Mouse (Mus musculus): ENCODE measurements around the gene Qtrt1. TPM values are rescaled to one million over a fixed set of nuclear protein-coding genes. Genes with fewer than 3 reads are reported as not detected.

Gene Qtrt1
- total RNA-seq, 1 experiment from 2014 or later: 19.4 TPM

DNA sequence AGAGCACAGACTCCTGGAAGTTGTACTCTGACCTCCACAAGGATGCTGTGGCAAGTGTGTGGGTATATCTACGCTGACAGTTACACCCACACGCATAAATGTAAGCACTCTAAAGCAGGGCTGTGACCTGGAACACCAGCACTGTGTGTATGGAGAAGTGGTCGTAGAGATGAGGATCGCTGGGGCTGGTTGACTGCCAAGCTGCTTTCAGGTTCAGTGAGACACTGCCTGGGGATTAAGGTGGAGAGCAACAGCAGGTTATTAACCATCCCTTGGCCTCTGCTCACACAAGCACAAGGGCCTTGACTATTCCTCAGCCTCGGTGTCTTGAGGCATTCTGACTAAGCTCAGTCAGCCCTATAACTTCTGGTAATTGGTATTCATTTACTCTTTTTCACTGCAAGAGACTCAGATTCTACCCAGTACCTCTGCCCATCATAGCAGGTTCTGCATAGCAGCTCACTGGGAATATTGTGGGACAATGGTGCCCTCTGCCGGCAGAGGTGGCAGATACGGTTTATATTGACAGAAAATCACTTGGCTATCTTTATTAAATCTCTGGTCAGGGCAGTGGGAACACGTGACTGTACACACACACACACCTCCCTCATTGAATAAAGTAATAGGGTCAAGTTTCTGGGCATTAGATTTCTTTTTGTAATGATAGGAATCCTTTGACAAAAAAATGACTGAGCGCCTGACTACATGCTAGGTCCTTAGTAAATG, 1.9 kb upstream of the Qtrt1 start:
- peak; percentile 73 for ATAC-seq (ENCODE audit: extremely low read depth, insufficient number of reproducible peaks, low FRiP score, poor library complexity, severe bottlenecking)

DNA sequence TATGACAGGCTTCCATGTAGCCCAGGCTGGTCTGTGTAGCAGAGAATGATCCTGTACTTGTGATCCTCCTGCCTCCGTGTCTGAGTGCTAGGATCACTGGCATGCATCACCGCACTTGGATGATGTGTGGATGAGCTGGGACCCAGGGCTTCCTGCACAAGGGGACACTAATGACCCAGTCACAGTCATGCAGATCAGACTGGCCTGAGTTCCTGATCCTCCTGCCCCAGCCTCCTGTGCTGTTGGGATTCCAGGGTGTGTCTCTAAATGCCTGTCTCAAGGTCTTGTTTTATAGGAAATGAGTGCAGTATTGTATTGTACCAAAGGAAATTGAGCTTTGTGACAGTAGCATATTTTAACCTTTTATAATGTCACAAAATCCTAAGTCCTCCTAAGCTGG, 6.2 kb downstream of the Qtrt1 start:
- ATAC-seq (ENCODE audit: extremely low read depth, insufficient number of reproducible peaks, low FRiP score, poor library complexity, severe bottlenecking): no peak

- no peak for ATAC-seq (ENCODE audit: extremely low read depth, insufficient number of reproducible peaks, low FRiP score, poor library complexity, severe bottlenecking)
Observed at GRCm38 (mm10) chr9:21419646-21420045, 8.0 kb downstream of the Qtrt1 start.

DNA sequence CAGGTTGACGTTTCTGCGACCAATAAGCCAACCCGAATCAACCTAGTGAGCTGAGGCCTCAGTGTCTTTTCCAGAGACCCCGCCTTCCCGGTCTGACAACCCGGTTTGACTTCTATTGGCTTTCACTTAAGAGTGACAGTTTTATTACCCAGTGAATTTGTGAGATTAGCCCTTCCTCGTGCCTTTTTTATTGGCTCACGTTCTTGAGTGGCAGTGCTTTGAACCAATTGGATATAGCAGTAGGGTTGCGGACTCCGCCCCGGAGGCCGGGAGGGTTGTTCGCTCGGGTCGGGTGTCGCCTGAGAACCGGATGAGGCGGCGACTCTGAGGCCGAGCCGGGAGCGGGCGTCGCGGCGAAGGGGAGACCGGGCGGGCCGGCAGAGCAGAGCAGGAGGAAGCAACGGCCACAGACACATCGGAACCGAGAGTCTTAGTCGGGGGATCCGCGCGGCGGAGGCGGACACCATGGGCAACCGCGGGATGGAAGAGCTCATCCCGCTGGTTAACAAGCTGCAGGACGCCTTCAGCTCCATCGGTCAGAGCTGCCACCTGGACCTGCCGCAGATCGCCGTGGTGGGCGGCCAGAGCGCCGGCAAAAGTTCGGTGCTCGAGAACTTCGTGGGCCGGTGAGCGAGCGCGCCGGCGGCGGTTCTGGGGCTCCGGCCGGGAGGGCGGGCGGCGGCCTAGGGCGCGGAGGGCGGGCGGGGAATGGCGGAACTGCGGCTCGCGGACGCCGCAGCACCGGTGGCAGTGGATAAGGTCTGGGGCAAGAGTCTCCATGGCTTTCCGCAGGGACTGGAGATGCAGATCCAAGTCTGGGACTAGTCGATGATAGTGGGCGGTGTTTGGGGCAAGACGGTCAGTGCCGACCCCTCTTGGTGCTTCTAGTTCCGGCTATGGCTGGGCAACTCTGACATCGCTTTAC, 13.3 kb downstream of the Qtrt1 start, which contains the start of gene Dnm2:
Dnm2 (plus strand) TSS at position 278 of the 925 bp plus-strand sequence.
- peak; percentile 96 for ATAC-seq (ENCODE audit: extremely low read depth, insufficient number of reproducible peaks, low FRiP score, poor library complexity, severe bottlenecking)

DNA sequence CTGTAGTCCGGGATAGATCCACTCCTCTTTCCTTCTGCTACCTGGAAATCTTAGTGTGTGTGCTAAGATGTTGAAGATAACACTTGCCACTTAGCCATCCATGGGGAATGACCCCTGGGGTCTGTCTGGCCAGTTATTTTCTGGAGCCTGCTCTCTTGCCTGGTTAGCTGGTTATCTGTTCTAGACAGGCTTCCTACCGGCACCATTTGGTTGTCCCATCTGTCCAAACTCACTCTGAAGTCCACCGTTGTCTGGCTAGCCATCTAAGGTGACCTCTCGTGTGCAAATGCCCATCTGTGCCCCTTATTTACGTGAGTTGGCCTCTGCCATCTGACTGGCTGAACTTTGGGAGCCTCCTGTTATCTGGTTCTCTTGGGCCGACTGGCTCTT, 13.9 kb downstream of the Qtrt1 start:
- ATAC-seq (ENCODE audit: extremely low read depth, insufficient number of reproducible peaks, low FRiP score, poor library complexity, severe bottlenecking): no peak

- ATAC-seq (ENCODE audit: extremely low read depth, insufficient number of reproducible peaks, low FRiP score, poor library complexity, severe bottlenecking): no peak
Observed at GRCm38 (mm10) chr9:21426013-21426412, 14.4 kb downstream of the Qtrt1 start.

- ATAC-seq (ENCODE audit: extremely low read depth, insufficient number of reproducible peaks, low FRiP score, poor library complexity, severe bottlenecking): no peak
Observed at GRCm38 (mm10) chr9:21426525-21426924, 14.9 kb downstream of the Qtrt1 start.

GRCm38 (mm10) chr9:21427773-21428172, 16.1 kb downstream of the Qtrt1 start:
- no peak for ATAC-seq (ENCODE audit: extremely low read depth, insufficient number of reproducible peaks, low FRiP score, poor library complexity, severe bottlenecking)

GRCm38 (mm10) chr9:21428178-21428577, 16.5 kb downstream of the Qtrt1 start:
- ATAC-seq (ENCODE audit: extremely low read depth, insufficient number of reproducible peaks, low FRiP score, poor library complexity, severe bottlenecking): no peak

GRCm38 (mm10) chr9:21430724-21431123, 19.1 kb downstream of the Qtrt1 start:
- no peak for ATAC-seq (ENCODE audit: extremely low read depth, insufficient number of reproducible peaks, low FRiP score, poor library complexity, severe bottlenecking)

- ATAC-seq (ENCODE audit: extremely low read depth, insufficient number of reproducible peaks, low FRiP score, poor library complexity, severe bottlenecking): no peak
Observed at GRCm38 (mm10) chr9:21432066-21432465, 20.4 kb downstream of the Qtrt1 start.

DNA sequence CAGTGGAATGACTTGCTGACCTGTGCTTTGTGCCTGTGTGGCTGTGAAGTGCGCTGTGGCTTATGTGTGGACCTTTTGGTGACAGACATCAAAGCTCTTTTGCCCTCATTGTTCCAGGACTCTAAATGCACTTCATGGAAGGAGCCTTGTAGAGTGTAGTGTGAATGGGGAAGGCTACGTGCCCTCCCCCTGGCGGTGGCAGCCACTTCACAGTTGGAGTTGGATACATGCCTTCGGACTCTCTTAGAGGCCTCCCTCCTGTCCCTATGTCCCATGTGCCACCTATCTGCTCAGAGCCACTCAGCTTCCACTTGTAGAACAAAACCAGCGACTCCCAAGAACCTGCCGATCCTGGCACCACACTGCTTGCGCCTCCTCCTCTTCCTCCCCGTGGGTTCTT, 22.1 kb downstream of the Qtrt1 start:
- no peak for ATAC-seq (ENCODE audit: extremely low read depth, insufficient number of reproducible peaks, low FRiP score, poor library complexity, severe bottlenecking)

DNA sequence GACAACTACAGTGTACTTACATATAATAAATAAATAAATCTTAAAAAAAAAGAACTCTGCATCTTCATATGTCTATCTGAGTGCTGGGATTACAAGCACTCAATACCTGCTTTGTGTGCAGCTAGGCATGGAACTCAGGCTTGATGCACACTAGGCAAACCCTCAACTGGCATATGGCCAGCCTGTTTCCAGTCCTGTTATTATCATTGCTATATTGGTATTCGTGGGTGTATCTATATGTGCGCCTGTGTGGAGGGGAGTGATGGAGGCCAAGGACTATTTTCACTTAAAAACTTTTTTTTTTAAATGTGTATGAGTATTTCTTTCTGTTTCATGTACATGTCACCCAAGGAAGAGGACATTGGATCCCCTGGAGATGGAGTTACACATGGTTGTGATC, 22.8 kb downstream of the Qtrt1 start:
- no peak for ATAC-seq (ENCODE audit: extremely low read depth, insufficient number of reproducible peaks, low FRiP score, poor library complexity, severe bottlenecking)

DNA sequence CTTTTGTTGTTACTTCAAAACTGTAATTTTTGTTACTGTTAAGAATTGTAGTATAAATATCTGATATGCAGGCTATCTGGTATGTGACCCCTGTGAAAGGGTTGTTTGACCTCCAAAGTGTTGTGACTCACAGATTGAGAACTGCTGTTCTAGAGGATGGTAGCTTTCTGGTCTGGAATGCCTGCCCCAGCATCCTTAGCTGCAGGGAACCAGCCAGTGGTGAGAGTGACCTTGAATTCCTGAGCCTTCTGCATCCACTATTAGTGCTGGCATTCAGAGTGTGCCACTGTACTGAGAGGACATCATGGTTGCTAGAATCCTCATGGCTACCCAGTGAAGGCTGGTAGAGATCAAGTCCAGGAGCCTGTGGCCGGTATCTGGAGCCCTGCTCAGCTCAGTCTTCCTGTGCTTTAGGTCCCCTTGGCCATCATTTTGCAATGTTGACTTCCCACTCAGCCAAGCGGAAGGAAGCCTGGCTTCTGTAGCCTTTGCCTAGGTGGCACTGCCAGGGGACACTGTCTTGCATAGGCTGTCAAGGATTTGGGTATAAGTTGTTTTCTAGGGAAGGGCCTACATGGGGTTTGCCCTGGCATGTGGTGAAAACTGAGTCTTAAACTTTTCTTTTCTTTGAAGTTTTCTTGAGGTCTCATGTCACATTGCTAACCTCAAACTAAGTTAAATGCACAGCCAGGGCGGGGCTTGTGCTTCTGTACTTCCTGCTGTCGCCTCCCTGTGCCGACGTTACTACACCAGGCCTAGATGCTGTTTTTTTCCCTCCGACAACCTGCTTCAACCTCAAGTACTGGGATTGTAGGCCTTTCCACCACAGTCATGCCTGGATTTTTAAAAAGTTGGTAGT, 24.4 kb downstream of the Qtrt1 start:
- ATAC-seq (ENCODE audit: extremely low read depth, insufficient number of reproducible peaks, low FRiP score, poor library complexity, severe bottlenecking): peak; percentile 76

DNA sequence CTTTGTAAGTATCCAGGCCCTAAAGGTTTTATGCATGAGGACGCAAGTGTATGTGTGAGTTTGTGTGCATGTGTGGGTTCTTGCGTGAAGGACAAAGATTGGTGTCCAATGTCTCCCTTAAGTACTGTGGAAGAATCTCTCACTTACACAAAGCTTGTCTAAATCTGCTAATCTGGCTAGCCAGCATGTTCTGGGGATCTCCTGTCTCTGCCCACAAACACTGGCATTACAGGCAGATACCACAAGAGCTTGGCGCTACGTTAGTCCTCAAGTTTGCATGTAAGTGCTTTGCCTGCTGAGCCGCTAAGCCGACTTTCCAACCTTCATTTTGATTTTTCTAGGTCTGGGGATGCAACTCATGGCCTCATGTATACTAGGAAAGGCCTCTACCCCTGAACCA, 25.9 kb downstream of the Qtrt1 start:
- no peak for ATAC-seq (ENCODE audit: extremely low read depth, insufficient number of reproducible peaks, low FRiP score, poor library complexity, severe bottlenecking)

GRCm38 (mm10) chr9:21438219-21438618, 26.6 kb downstream of the Qtrt1 start:
- ATAC-seq (ENCODE audit: extremely low read depth, insufficient number of reproducible peaks, low FRiP score, poor library complexity, severe bottlenecking): no peak

- ATAC-seq (ENCODE audit: extremely low read depth, insufficient number of reproducible peaks, low FRiP score, poor library complexity, severe bottlenecking): no peak
Observed at GRCm38 (mm10) chr9:21439456-21439855, 27.8 kb downstream of the Qtrt1 start.

- no peak for ATAC-seq (ENCODE audit: extremely low read depth, insufficient number of reproducible peaks, low FRiP score, poor library complexity, severe bottlenecking)
Observed at GRCm38 (mm10) chr9:21439914-21440313, 28.3 kb downstream of the Qtrt1 start.

DNA sequence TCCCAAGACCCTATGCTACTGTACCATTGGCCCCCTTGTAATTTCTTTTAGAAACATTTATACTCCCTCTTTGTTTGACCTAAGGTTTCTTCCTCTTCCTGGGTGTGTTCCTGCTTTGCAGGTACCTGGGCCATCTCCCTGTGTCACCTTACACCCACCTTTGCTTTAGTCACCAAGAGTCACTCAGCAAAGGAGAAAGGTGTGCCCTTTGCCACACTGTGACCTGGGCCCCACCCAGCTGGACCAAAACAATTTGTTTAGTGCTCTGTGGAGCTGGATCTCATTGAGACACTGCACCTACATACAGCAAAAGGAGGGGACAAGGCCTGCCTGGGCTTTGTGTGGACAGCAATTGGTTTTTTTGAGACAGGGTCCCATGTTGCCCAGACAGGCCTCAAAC, 28.8 kb downstream of the Qtrt1 start:
- ATAC-seq (ENCODE audit: extremely low read depth, insufficient number of reproducible peaks, low FRiP score, poor library complexity, severe bottlenecking): no peak

Measured in neutrophil, adult 5-6 weeks (primary cell).